In genomic region chr11:6763001-6763400, GRCm38 (mm10) we compare ENCODE assay signal across 12 mouse cellular contexts.
"Had no signal": no experiment of that assay in that cellular context is flagged by ENCODE, and none has a peak within 500 bp of the region (broad histone marks: within the 10 kb centered on the region; RNA-seq: fewer than 3 reads in every experiment).

No protein-coding gene starts in this region.

- H3K4me3 ChIP-seq: limb, embryonic 13.5 days; midbrain, embryonic 12.5 days; neural tube, embryonic 13.5 days; stomach, embryonic 15.5 days had no signal

- H3K27me3 ChIP-seq: limb, embryonic 13.5 days; neural tube, embryonic 13.5 days; stomach, embryonic 15.5 days had no signal

- H3K27ac ChIP-seq: limb, embryonic 13.5 days; liver, embryonic 14.5 days; midbrain, embryonic 12.5 days; stomach, embryonic 15.5 days had no signal

- H3K4me1 ChIP-seq: midbrain, embryonic 12.5 days; stomach, embryonic 15.5 days had no signal

- DNase-seq: left cerebral cortex, postnatal 4 days; lung, adult 18-20 months; retina, postnatal 1 day; right cerebral cortex, postnatal 4 days; spleen, adult 18-20 months; thymus, adult 2 months; thymus, postnatal 25 days had no signal

- H3K36me3 ChIP-seq: limb, embryonic 13.5 days; midbrain, embryonic 12.5 days; neural tube, embryonic 13.5 days; stomach, embryonic 15.5 days had no signal
